Mouse (Mus musculus): Measurements from ENCODE around the gene Rabl6. TPM values are rescaled to one million over a fixed set of nuclear protein-coding genes. Genes with fewer than 3 reads are reported as not detected.

The Rabl6 gene
- total RNA-seq, 1 experiment from 2014 or later: 42.7 TPM

- ATAC-seq (replicated peaks; ENCODE audit: insufficient number of reproducible peaks, low FRiP score, low TSS enrichment, poor library complexity, severe bottlenecking): no peak
These were observed 30.1 kb downstream of the Rabl6 start for GRCm38 (mm10) chr2:25577951-25578795.

- ATAC-seq (replicated peaks; ENCODE audit: insufficient number of reproducible peaks, low FRiP score, low TSS enrichment, poor library complexity, severe bottlenecking): no peak
These were observed 31.1 kb downstream of the Rabl6 start for GRCm38 (mm10) chr2:25576965-25577891.

GRCm38 (mm10) chr2:25576028-25576850 is 32.1 kb downstream of the Rabl6 start:
- ATAC-seq (replicated peaks; ENCODE audit: insufficient number of reproducible peaks, low FRiP score, low TSS enrichment, poor library complexity, severe bottlenecking): no peak

- ATAC-seq (replicated peaks; ENCODE audit: insufficient number of reproducible peaks, low FRiP score, low TSS enrichment, poor library complexity, severe bottlenecking): no peak
These were observed 32.8 kb downstream of the Rabl6 start for GRCm38 (mm10) chr2:25575432-25576027.

- peak; percentile 91 for ATAC-seq (replicated peaks; ENCODE audit: insufficient number of reproducible peaks, low FRiP score, low TSS enrichment, poor library complexity, severe bottlenecking)
These were observed 33.5 kb downstream of the Rabl6 start, which contains the start of the genes Mamdc4 and Phpt1 for GRCm38 (mm10) chr2:25574579-25575431. Gene Mamdc4 (minus strand): TSS chr2:25574845. Gene Phpt1 (minus strand): TSS chr2:25575224.

- no peak for ATAC-seq (replicated peaks; ENCODE audit: insufficient number of reproducible peaks, low FRiP score, low TSS enrichment, poor library complexity, severe bottlenecking)
These were observed 34.2 kb downstream of the Rabl6 start for GRCm38 (mm10) chr2:25574136-25574535.

- no peak for ATAC-seq (replicated peaks; ENCODE audit: insufficient number of reproducible peaks, low FRiP score, low TSS enrichment, poor library complexity, severe bottlenecking)
These were observed 35.3 kb downstream of the Rabl6 start for GRCm38 (mm10) chr2:25573068-25573467.

- ATAC-seq (replicated peaks; ENCODE audit: insufficient number of reproducible peaks, low FRiP score, low TSS enrichment, poor library complexity, severe bottlenecking): no peak
These were observed 37.1 kb downstream of the Rabl6 start for GRCm38 (mm10) chr2:25571221-25571620.

GRCm38 (mm10) chr2:25569323-25569722 is 39.0 kb downstream of the Rabl6 start:
- no peak for ATAC-seq (replicated peaks; ENCODE audit: insufficient number of reproducible peaks, low FRiP score, low TSS enrichment, poor library complexity, severe bottlenecking)

- ATAC-seq (replicated peaks; ENCODE audit: insufficient number of reproducible peaks, low FRiP score, low TSS enrichment, poor library complexity, severe bottlenecking): no peak
These were observed 39.8 kb downstream of the Rabl6 start for GRCm38 (mm10) chr2:25568473-25569019.

GRCm38 (mm10) chr2:25566558-25566957 is 41.8 kb downstream of the Rabl6 start:
- no peak for ATAC-seq (replicated peaks; ENCODE audit: insufficient number of reproducible peaks, low FRiP score, low TSS enrichment, poor library complexity, severe bottlenecking)

GRCm38 (mm10) chr2:25565741-25566140 is 42.6 kb downstream of the Rabl6 start:
- no peak for ATAC-seq (replicated peaks; ENCODE audit: insufficient number of reproducible peaks, low FRiP score, low TSS enrichment, poor library complexity, severe bottlenecking)

GRCm38 (mm10) chr2:25561946-25562345 is 46.4 kb downstream of the Rabl6 start:
- no peak for ATAC-seq (replicated peaks; ENCODE audit: insufficient number of reproducible peaks, low FRiP score, low TSS enrichment, poor library complexity, severe bottlenecking)

GRCm38 (mm10) chr2:25560551-25560950 is 47.8 kb downstream of the Rabl6 start:
- no peak for ATAC-seq (replicated peaks; ENCODE audit: insufficient number of reproducible peaks, low FRiP score, low TSS enrichment, poor library complexity, severe bottlenecking)

- ATAC-seq (replicated peaks; ENCODE audit: insufficient number of reproducible peaks, low FRiP score, low TSS enrichment, poor library complexity, severe bottlenecking): no peak
These were observed 49.5 kb downstream of the Rabl6 start for GRCm38 (mm10) chr2:25558774-25559173.

GRCm38 (mm10) chr2:25557964-25558360 is 50.4 kb downstream of the Rabl6 start:
- ATAC-seq (replicated peaks; ENCODE audit: insufficient number of reproducible peaks, low FRiP score, low TSS enrichment, poor library complexity, severe bottlenecking): no peak
